Mouse (Mus musculus) limb, embryonic 13.5 days (tissue): Measurements from ENCODE around the gene 2210408I21Rik. TPM values are rescaled to one million over a fixed set of nuclear protein-coding genes. Genes with fewer than 3 reads are reported as not detected.
"Not testable (repeated sequence)": the region's sequence is repeated elsewhere in the genome, so short reads cannot be mapped to it uniquely, and the experiment has no call there.

Source experiments
- ATAC-seq: fragments of 200-750 bp; cut with Nextera tagmentation; 2 replicates; pipeline ENCODE4 v1.8.0; 2017; ENCODE audit warnings: low read depth, moderate number of reproducible peaks, moderate TSS enrichment; ENCODE audit not compliant: low FRiP score
- H3K27ac ChIP-seq: fragments of 300-500 bp; sonication (generic); 2 replicates; pipeline ENCODE4 v1.5.1; 2015; ENCODE audit warnings: inconsistent platforms, mild to moderate bottlenecking, moderate library complexity
- H3K27me3 ChIP-seq: fragments of 300-500 bp; sonication (generic); 2 replicates; pipeline ENCODE4 v1.6.1; 2015; ENCODE audit warnings: mild to moderate bottlenecking, inconsistent platforms
- H3K36me3 ChIP-seq: fragments of 300-500 bp; sonication (generic); 2 replicates; pipeline ENCODE4 v1.6.1; 2015; ENCODE audit warnings: inconsistent platforms, mild to moderate bottlenecking, moderate library complexity
- H3K4me1 ChIP-seq: fragments of 300-500 bp; sonication (generic); 2 replicates; pipeline ENCODE4 v1.6.1; 2015; ENCODE audit warnings: inconsistent platforms
- H3K4me2 ChIP-seq: fragments of 300-500 bp; sonication (generic); replicated peaks from 2 replicates; pipeline ENCODE4 v1.6.1; 2015; ENCODE audit warnings: inconsistent platforms, mild to moderate bottlenecking, moderate library complexity
- H3K4me3 ChIP-seq: fragments of 300-500 bp; sonication (generic); 2 replicates; pipeline ENCODE4 v1.5.1; 2015; ENCODE audit warnings: moderate library complexity, mild to moderate bottlenecking, inconsistent platforms
- H3K9ac ChIP-seq: fragments of 300-500 bp; sonication (generic); 2 replicates; pipeline ENCODE4 v1.6.1; 2015; ENCODE audit warnings: mild to moderate bottlenecking, inconsistent platforms
- H3K9me3 ChIP-seq: fragments of 300-500 bp; sonication (generic); 2 replicates; pipeline ENCODE4 v1.6.1; 2016; ENCODE audit warnings: inconsistent platforms
- WGBS: fragments of 180-500 bp; shearing (Covaris S2); methylation state at CpG from one replicate; pipeline ENCODE4 v1.1.7; 2015; 5-methylcytosine and 5-hydroxymethylcytosine counted together
- polyA plus RNA-seq: library from polyadenylated mRNA; unstranded; fragments of >200 nt; fragmentation: Nextera tagmentation; extraction: Ambion mirVana; gene quantifications from 2 replicates; pipeline ENCODE4 v1.2.1, GENCODE M21; 2015

The 2210408I21Rik gene
- 11.1 and 13.1 TPM in 2 replicates for polyA plus RNA-seq

GRCm38 (mm10) chr13:77134931-77135620, at the start of gene 2210408I21Rik, which contains the start of gene Slf1:
Gene 2210408I21Rik (plus strand): TSS chr13:77135540.
Gene Slf1 (minus strand): TSS chr13:77135473.
- H3K4me3 ChIP-seq, result peak within 1 kb of the TSS; percentile 96
- no peaks in the 10 kb centered on the region for H3K27me3 ChIP-seq
- under 1% methylated on average over 65 of the region's 65 CpGs for WGBS
- ATAC-seq, result peak; percentile 99
- H3K4me2 ChIP-seq, result peak within 1 kb of the TSS; percentile 72
- no peaks in the 10 kb centered on the region for H3K36me3 ChIP-seq
- H3K9me3 ChIP-seq, result no peaks in the 10 kb centered on the region
- H3K27ac ChIP-seq, result peak within 1 kb of the TSS; percentile 93
- peaks cover 5% of the 10 kb centered on the region for H3K4me1 ChIP-seq
- peak within 1 kb of the TSS; percentile 89 for H3K9ac ChIP-seq

DNA sequence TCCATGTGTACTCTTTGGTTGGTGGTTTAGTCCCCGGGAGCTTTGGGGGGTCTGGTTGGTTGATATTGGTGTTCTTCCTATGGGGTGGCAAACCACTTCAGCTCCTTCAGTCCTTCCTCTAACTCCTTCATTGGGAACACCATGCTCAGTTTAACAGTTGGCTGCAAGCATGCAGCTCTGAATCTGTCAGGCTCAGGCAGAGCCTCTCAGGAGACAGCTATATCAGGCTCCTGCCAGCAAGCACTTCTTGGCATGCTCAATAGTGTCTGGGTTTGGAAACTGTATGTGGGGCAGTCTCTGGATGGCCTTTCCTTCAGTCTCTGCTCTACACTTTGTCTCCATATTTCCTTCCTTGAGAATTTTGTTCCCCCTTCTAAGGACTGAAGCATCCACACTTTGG, 42.5 kb upstream of the 2210408I21Rik start:
- H3K4me3 ChIP-seq, H3K9me3 ChIP-seq, H3K27me3 ChIP-seq, H3K9ac ChIP-seq, H3K4me2 ChIP-seq, H3K27ac ChIP-seq, H3K4me1 ChIP-seq, ATAC-seq: not testable (repeated sequence)
- 97% methylated on average over 1 of the region's 1 CpGs for WGBS
- peaks cover 23% of the 10 kb centered on the region for H3K36me3 ChIP-seq

DNA sequence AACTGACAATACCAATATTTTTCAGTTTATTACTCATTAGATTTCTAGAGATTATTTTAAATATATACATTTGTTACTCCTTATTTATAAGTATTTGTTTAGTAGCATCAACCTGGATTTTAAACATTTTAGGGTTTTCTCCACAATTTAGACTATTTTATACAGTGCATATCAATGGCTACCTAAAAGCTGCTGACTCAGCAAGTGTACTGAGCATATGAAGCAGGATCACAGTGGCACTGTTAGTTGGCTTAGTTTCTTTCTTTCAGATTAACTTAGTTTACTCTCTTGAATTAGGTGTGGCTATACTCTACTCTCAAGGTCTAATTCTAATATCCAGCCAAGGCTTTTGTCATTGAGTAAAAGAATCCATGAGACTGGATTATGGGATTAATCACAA, 27.6 kb upstream of the 2210408I21Rik start:
- Histone ChIP-seq H3K27ac (no peak overlapping the region), H3K4me3 (no peak overlapping the region), H3K9ac (no peak overlapping the region), H3K36me3 (peaks cover 15% of the 10 kb centered on the region), H3K27me3 (no peaks in the 10 kb centered on the region), H3K4me1 (no peaks in the 10 kb centered on the region), H3K4me2 (no peak overlapping the region), H3K9me3 (no peaks in the 10 kb centered on the region)
- no peak for ATAC-seq

- WGBS, result 94% methylated on average over 4 of the region's 4 CpGs
- H3K9ac ChIP-seq, result no peak overlapping the region
- H3K36me3 ChIP-seq, result peaks cover 8% of the 10 kb centered on the region; the same call in 1 of the 2 replicates
- no peak overlapping the region for H3K4me2 ChIP-seq
- H3K9me3 ChIP-seq, result no peaks in the 10 kb centered on the region
- no peak overlapping the region for H3K27ac ChIP-seq
- H3K27me3 ChIP-seq, result no peaks in the 10 kb centered on the region
- no peaks in the 10 kb centered on the region for H3K4me1 ChIP-seq
- no peak for ATAC-seq
- no peak overlapping the region for H3K4me3 ChIP-seq
Measured at GRCm38 (mm10) chr13:77118695-77119094, 16.6 kb upstream of the 2210408I21Rik start.

DNA sequence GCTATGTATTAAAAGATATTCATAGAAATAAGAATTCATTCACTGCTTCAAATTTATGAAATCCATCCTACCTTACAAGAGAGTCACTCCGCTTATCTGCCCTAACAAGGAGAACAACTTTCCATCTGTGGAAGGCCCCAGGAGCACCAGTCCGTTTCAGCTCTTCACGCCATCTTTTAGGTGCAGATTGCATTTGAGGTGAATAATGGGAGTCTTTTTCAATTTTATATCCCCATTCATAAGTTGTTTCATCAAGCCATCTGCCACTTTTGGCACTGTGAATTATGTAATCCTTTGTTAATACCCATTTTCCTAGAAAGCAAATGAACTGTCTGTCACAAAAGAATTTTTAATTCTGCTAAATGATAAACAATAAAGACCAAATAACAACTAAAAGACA, 10.2 kb upstream of the 2210408I21Rik start:
- Histone ChIP-seq H3K9me3 (no peaks in the 10 kb centered on the region), H3K4me2 (no peak overlapping the region), H3K4me1 (no peaks in the 10 kb centered on the region), H3K27ac (no peak overlapping the region), H3K27me3 (no peaks in the 10 kb centered on the region), H3K9ac (no peak overlapping the region), H3K36me3 (peaks cover 15% of the 10 kb centered on the region; the same call in 1 of the 2 replicates), H3K4me3 (no peak overlapping the region)
- ATAC-seq, result no peak
- 95% methylated on average over 3 of the region's 3 CpGs for WGBS

- no peak overlapping the region for H3K4me3 ChIP-seq
- no peak overlapping the region for H3K4me2 ChIP-seq
- no peaks in the 10 kb centered on the region for H3K9me3 ChIP-seq
- H3K27me3 ChIP-seq, result no peaks in the 10 kb centered on the region
- H3K9ac ChIP-seq, result no peak overlapping the region
- 79% methylated on average over 2 of the region's 2 CpGs for WGBS
- H3K27ac ChIP-seq, result no peak overlapping the region
- peaks cover 15% of the 10 kb centered on the region; the same call in 1 of the 2 replicates for H3K36me3 ChIP-seq
- no peak for ATAC-seq
- no peaks in the 10 kb centered on the region for H3K4me1 ChIP-seq
Measured at GRCm38 (mm10) chr13:77128240-77128639, 7.1 kb upstream of the 2210408I21Rik start.

DNA sequence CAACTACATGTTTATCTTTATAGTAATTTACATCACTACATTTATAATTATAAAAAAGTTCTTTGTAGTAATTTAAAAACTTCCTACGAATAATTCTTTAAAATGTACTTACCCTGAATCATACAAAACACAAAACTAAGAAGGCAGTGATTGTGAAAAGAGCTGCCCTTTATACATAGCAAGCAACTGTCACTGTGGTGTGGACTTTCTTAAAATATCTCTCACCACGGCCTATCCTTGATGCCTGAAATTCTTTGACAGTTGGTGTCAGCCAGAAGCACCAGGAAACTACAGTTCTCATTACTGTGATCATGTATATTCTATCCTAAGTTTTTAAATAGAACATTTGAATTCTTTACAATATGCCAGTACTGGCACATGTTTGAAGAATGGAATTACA, 4.2 kb upstream of the 2210408I21Rik start:
- Histone ChIP-seq H3K9ac (no peak overlapping the region), H3K4me3 (no peak overlapping the region), H3K36me3 (no peaks in the 10 kb centered on the region), H3K9me3 (no peaks in the 10 kb centered on the region), H3K27ac (no peak overlapping the region), H3K27me3 (no peaks in the 10 kb centered on the region), H3K4me1 (peaks cover 1% of the 10 kb centered on the region), H3K4me2 (no peak overlapping the region)
- ATAC-seq, result no peak
- 81% methylated on average over 2 of the region's 2 CpGs for WGBS

DNA sequence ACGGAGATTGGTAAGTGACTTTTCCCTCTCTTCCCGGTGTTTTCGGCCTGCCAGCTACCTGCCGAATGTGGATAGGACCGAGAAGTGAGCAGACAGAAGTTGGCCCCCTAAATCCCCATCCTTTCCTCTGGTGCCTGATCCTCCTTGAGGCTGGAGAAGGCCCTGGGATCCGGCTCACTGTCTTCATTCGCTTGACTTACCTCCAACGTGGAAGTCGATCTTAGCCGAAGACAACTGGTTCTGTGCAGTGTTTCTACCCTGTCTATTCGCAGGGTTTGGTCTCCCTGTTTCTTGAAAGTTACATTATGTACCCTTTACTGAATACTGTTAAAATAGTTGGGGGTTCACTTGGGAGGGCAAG, 261 bp downstream of the 2210408I21Rik start:
- Histone ChIP-seq H3K9me3 (no peaks in the 10 kb centered on the region), H3K4me2 (peak overlapping the region; percentile 72), H3K27ac (peak overlapping the region; percentile 59), H3K36me3 (no peaks in the 10 kb centered on the region), H3K9ac (peak overlapping the region; percentile 89), H3K4me1 (peaks cover 5% of the 10 kb centered on the region), H3K4me3 (peak overlapping the region; percentile 96), H3K27me3 (no peaks in the 10 kb centered on the region)
- peak; percentile 70 for ATAC-seq
- WGBS, result under 1% methylated on average over 11 of the region's 11 CpGs

DNA sequence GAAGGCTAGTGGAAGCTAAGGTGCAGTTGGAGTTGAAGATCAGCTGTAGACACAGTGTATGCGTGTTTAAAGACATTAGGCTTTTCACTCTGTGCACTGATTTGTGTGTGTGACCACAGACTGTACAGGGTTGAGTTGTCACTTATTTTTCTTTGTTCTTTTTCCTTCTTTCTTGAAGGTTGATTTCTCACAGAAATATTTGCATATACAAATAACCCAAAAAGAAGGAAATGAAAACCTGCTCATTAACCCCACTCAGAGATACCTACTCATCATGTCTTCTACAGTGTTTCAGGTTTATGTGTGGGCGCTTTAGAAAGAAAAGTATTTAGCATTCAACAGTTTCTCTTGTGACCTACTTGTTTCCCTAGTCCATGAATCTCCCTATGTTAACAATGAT, 5.5 kb downstream of the 2210408I21Rik start:
- no peak overlapping the region for H3K4me3 ChIP-seq
- peaks cover 5% of the 10 kb centered on the region for H3K4me1 ChIP-seq
- H3K4me2 ChIP-seq, result no peak overlapping the region
- no peak overlapping the region for H3K27ac ChIP-seq
- no peaks in the 10 kb centered on the region for H3K9me3 ChIP-seq
- no peak overlapping the region for H3K9ac ChIP-seq
- ATAC-seq, result no peak
- WGBS, result 86% methylated on average over 2 of the region's 2 CpGs
- no peaks in the 10 kb centered on the region for H3K27me3 ChIP-seq
- H3K36me3 ChIP-seq, result no peaks in the 10 kb centered on the region

- H3K27me3 ChIP-seq, result no peaks in the 10 kb centered on the region
- no peak overlapping the region for H3K4me3 ChIP-seq
- no peaks in the 10 kb centered on the region for H3K36me3 ChIP-seq
- no peak overlapping the region for H3K4me2 ChIP-seq
- H3K27ac ChIP-seq, result no peak overlapping the region
- no peaks in the 10 kb centered on the region for H3K4me1 ChIP-seq
- no peak overlapping the region for H3K9ac ChIP-seq
- ATAC-seq, result no peak
- no peaks in the 10 kb centered on the region for H3K9me3 ChIP-seq
Measured at GRCm38 (mm10) chr13:77177931-77178330, 42.6 kb downstream of the 2210408I21Rik start.

DNA sequence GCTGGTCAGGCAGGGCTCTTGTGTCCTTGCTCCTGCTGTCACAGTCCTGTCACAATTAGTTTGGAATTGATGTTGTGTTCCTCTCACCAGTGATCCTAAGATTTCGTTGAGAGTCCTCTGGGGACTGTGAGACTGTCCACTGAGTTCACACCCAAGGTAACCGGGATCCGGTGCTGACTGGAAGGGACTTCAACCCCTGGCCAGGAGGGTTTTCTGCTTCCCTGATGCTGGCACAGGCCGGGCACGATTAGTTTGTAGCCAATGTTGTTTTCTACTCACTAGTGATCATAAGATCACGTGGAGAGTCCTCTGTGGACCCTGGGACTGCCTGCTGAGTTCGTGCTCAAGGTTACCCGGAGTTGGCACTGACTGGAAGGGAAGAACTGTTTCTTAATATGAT, 55.3 kb downstream of the 2210408I21Rik start:
- no peak for ATAC-seq
- no peaks in the 10 kb centered on the region for H3K4me1 ChIP-seq
- H3K9me3 ChIP-seq, result no peaks in the 10 kb centered on the region
- H3K4me2 ChIP-seq, result no peak overlapping the region
- H3K27me3 ChIP-seq, result no peaks in the 10 kb centered on the region
- 89% methylated on average over 8 of the region's 8 CpGs for WGBS
- H3K27ac ChIP-seq, result no peak overlapping the region
- H3K36me3 ChIP-seq, result peaks cover 2% of the 10 kb centered on the region; the same call in 1 of the 2 replicates
- no peak overlapping the region for H3K9ac ChIP-seq
- no peak overlapping the region for H3K4me3 ChIP-seq

- Histone ChIP-seq H3K9me3 (no peaks in the 10 kb centered on the region), H3K4me3 (no peak overlapping the region), H3K9ac (no peak overlapping the region), H3K36me3 (peaks cover 2% of the 10 kb centered on the region; the same call in 1 of the 2 replicates), H3K27me3 (no peaks in the 10 kb centered on the region), H3K27ac (no peak overlapping the region), H3K4me2 (no peak overlapping the region), H3K4me1 (no peaks in the 10 kb centered on the region)
- ATAC-seq, result no peak
- 89% methylated on average over 2 of the region's 2 CpGs for WGBS
Measured at GRCm38 (mm10) chr13:77192201-77192600, 56.9 kb downstream of the 2210408I21Rik start.
